Mouse (Mus musculus) small intestine, adult 2 months (tissue): ENCODE measurements around the gene Zkscan17.

ENCODE experiments used
- CTCF ChIP-seq: fragments of 200-500 bp; IDR thresholded peaks from 2 replicates; pipeline ENCODE4 v1.5.1; 2012; ENCODE audit warnings: low read depth, mild to moderate bottlenecking, control low read depth, inconsistent platforms, low read length, moderate library complexity, mixed read lengths; ENCODE audit not compliant: insufficient replicate concordance, insufficient read length; ENCODE audit errors: extremely low read depth
- POLR2A ChIP-seq: fragments of 200-500 bp; IDR thresholded peaks from 2 replicates; pipeline ENCODE4 v1.6.1; 2012; ENCODE audit warnings: low read depth, mild to moderate bottlenecking, control low read depth, inconsistent platforms, low read length, moderate library complexity

DNA sequence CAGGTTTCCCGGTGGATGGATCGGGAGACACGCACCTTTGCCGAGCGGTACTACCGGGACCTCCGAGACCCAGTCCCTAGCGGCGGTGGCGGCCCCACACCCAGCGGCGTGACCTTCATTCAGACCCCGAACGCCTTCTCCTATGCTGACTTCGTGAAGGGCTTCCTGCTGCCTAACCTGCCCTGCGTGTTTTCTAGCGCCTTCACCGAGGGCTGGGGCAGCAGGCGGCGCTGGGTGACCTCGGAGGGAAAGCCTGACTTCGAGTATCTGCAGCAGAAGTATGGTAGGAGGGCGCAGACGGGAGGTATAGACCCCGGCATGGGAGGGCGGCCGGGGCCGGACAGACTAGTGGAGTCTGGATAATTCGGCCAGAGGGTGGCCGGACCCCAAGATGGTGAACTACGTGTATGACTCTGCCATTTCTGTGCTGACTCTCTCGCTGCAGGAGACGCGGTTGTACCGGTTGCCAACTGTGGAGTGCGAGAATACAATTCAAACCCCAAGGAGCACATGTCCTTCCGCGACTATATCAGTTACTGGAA lies 76.2 kb downstream of the Zkscan17 start:
- TF ChIP-seq POLR2A (no peak), CTCF (no peak)
